Mouse (Mus musculus): ENCODE measurements around the gene Obsl1. TPM values are rescaled to one million over a fixed set of nuclear protein-coding genes. Genes with fewer than 3 reads are reported as not detected.
A peak's percentile ranks its signal among the peaks of the same experiment; 100 is the strongest.

The Obsl1 gene
- polyA plus RNA-seq, 1 experiment from 2014 or later, result 33.2 TPM

DNA sequence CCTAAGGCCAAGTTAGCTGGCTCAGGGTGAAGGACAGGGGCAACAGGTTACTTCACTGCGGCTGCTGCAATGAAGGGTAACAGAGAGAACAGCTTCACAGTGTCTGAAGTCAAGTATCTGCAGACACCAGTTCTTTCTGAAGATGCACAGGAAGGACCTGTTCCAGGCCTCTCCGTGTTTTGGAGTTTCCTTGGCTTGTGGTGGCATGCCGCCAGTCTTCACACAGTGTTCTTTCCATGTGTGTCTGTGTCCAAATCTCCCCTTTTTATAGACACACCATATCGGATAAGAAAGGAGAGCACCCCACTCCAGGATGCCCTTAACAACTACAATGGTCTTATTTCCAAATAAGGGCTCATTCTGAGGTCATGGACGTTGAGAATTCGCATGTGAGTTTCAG, 38.1 kb upstream of the Obsl1 start:
- WGBS, result 90% methylated on average over 6 of the region's 6 CpGs

DNA sequence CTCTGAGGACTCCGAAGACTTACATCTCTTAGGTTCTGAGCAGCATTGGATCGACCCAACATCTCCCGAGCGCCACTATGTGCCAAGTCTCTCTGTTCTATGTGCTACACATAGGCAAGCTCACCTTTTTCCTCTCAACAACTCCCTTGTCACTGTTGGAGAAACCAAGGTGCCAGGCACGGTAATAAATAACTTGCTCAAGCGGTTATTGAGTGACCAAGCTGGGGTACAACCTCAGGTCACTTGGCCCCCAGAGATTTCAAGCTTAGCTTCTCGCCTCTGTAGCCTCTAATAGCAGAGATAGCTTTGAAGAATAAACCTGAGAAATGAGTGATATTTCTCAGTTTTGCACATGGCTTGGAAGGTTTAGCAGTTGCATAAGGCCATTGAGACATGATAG, 35.2 kb upstream of the Obsl1 start:
- Histone ChIP-seq H3K9me3 (ENCODE audit: control insufficient read depth, low read length) (no peaks in the 10 kb centered on the region), H3K9ac (ENCODE audit: low read length) (no peak overlapping the region), H3K4me1 (ENCODE audit: control insufficient read depth, insufficient read depth, low read length) (peaks cover 4% of the 10 kb centered on the region), H3K36me3 (ENCODE audit: control insufficient read depth, insufficient read depth, low read length) (no peaks in the 10 kb centered on the region), H3K27ac (ENCODE audit: low read depth, low read length) (no peak overlapping the region), H3K27me3 (ENCODE audit: control insufficient read depth, insufficient read depth, low read length) (no peaks in the 10 kb centered on the region), H3K4me2 (no peak overlapping the region), H3K4me3 (ENCODE audit: low read depth, low read length) (no peak overlapping the region)
- 93% methylated on average over 7 of the region's 7 CpGs for WGBS
- ATAC-seq (ENCODE audit: low FRiP score) (no peak), DNase-seq (ENCODE audit: low spot score, missing footprints) (peak; percentile 56)

More for the DNA sequence above, 38.1 kb upstream of the Obsl1 start:
- Histone ChIP-seq H3K4me3 (ENCODE audit: low read depth, low read length) (no peak overlapping the region), H3K27ac (ENCODE audit: low read depth, low read length) (no peak overlapping the region), H3K4me1 (ENCODE audit: control insufficient read depth, insufficient read depth, low read length) (peaks cover 8% of the 10 kb centered on the region), H3K27me3 (ENCODE audit: control insufficient read depth, insufficient read depth, low read length) (no peaks in the 10 kb centered on the region), H3K4me2 (no peak overlapping the region), H3K9ac (ENCODE audit: low read length) (no peak overlapping the region), H3K36me3 (ENCODE audit: control insufficient read depth, insufficient read depth, low read length) (no peaks in the 10 kb centered on the region), H3K9me3 (ENCODE audit: control insufficient read depth, low read length) (no peaks in the 10 kb centered on the region)
- no peak for DNase-seq (ENCODE audit: low spot score, missing footprints)
- ATAC-seq (ENCODE audit: low FRiP score), result no peak

DNA sequence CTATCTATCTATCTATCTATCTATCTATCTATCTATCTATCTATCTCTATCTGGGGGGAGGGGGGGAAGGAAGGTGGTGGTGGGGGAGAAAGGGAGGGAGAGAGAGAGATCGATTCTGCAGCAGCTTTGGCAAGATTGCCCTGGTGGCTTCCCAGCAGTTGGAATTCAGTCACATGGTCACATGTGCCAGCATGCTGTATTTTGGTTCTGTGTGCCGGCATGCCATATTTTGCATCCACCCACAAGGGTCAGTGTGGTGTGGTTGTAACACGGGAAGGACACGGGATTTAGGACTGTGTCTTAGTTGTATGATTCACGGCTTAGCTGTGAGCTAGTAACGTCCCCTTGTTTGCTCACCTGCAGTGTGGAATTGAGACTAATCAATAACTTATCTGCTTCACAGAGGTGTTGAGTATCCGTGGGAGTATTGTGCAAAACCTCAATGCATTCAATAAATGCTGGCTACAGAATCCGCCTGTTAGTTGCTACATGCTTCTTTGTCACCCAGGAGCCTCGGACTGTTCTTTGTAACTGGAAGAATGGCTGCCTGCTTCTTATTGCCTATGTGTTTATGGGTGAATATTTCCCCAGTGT, 32.4 kb upstream of the Obsl1 start:
- no peak overlapping the region for H3K4me3 ChIP-seq (ENCODE audit: low read depth, low read length)
- no peak overlapping the region for H3K4me2 ChIP-seq
- no peak for ATAC-seq (ENCODE audit: low FRiP score)
- WGBS, result 89% methylated on average over 9 of the region's 9 CpGs
- no peak overlapping the region for H3K9ac ChIP-seq (ENCODE audit: low read length)
- H3K36me3 ChIP-seq (ENCODE audit: control insufficient read depth, insufficient read depth, low read length), result no peaks in the 10 kb centered on the region
- peak; percentile 73 for DNase-seq (ENCODE audit: low spot score, missing footprints)
- H3K27ac ChIP-seq (ENCODE audit: low read depth, low read length), result no peak overlapping the region
- no peaks in the 10 kb centered on the region for H3K27me3 ChIP-seq (ENCODE audit: control insufficient read depth, insufficient read depth, low read length)
- no peaks in the 10 kb centered on the region for H3K9me3 ChIP-seq (ENCODE audit: control insufficient read depth, low read length)
- H3K4me1 ChIP-seq (ENCODE audit: control insufficient read depth, insufficient read depth, low read length), result no peaks in the 10 kb centered on the region

DNA sequence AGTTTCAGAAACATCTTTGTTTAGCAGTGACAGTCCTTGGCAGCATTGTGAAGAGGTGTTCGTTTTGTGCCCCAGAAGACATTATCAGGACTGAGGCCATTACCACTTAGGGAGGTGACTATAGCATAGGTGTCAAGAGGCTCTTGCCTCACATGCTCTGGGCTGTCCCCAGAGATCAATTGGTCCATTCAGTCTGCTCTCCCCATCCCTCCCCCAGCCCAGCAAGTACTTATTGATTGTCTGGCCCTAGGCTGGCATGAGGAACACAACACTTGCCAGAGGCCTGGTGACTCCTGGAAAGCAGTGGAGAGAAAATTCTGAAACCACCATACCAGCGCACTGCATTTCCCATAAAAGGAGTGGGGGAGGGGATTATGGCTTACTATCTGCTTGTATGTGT, 31.3 kb upstream of the Obsl1 start:
- Histone ChIP-seq H3K4me1 (ENCODE audit: control insufficient read depth, insufficient read depth, low read length) (no peaks in the 10 kb centered on the region), H3K36me3 (ENCODE audit: control insufficient read depth, insufficient read depth, low read length) (no peaks in the 10 kb centered on the region), H3K4me3 (ENCODE audit: low read depth, low read length) (no peak overlapping the region), H3K9me3 (ENCODE audit: control insufficient read depth, low read length) (no peaks in the 10 kb centered on the region), H3K4me2 (no peak overlapping the region), H3K27ac (ENCODE audit: low read depth, low read length) (no peak overlapping the region), H3K9ac (ENCODE audit: low read length) (no peak overlapping the region), H3K27me3 (ENCODE audit: control insufficient read depth, insufficient read depth, low read length) (no peaks in the 10 kb centered on the region)
- ATAC-seq (ENCODE audit: low FRiP score), result no peak
- DNase-seq (ENCODE audit: low spot score, missing footprints), result no peak
- WGBS, result 85% methylated on average over 2 of the region's 2 CpGs

DNA sequence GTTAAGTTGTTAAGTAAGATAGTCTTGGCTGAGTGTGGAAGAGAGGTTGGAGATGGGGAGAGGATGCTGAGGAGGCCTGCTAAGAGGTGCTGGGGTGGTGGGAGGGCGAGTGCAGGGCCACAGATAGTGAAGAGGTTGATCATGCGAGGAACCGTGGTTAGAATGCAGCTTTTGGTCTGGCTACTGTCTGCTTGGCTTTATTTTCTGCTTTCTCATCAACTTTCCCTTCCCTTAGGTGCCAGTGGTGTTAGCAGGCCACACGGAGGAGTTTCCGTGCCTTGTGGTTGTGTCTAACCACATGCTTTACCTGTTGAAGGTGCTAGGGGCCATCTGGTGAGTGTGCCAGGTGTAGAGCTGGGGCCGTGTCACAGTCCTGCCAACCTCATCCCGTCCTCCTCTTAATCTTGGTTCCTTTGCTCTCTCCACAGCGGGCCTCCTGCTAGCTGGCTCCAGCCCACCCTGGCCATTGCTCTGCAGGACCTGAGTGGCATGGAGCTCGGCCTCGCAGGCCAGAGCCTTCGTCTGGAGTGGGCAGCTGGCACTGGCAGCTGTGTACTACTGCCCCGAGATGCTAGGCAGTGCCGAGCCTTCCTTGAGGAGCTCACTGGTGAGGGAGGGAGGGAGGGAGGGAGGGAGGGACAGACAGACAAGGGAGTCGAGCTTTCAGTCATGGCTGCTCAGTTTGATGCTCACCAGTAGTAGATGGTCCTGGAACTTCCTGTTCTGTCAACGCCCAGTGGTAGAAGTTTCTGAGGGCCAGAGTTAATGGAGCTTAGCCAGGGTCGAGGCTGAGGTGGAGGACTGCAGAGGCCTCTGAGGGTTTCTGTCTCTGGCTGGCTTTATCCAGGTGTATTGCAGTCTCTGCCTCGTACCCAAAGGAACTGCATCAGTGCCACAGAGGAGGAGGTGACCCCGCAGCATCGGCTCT, 27.3 kb upstream of the Obsl1 start:
- no peak for ATAC-seq (ENCODE audit: low FRiP score)
- DNase-seq (ENCODE audit: low spot score, missing footprints), result peak; percentile 35
- Histone ChIP-seq H3K36me3 (ENCODE audit: control insufficient read depth, insufficient read depth, low read length) (no peaks in the 10 kb centered on the region; the same call in 1 of the 2 replicates), H3K27me3 (ENCODE audit: control insufficient read depth, insufficient read depth, low read length) (no peaks in the 10 kb centered on the region), H3K4me1 (ENCODE audit: control insufficient read depth, insufficient read depth, low read length) (no peaks in the 10 kb centered on the region), H3K27ac (ENCODE audit: low read depth, low read length) (no peak overlapping the region), H3K4me3 (ENCODE audit: low read depth, low read length) (no peak overlapping the region), H3K9ac (ENCODE audit: low read length) (no peak overlapping the region), H3K9me3 (ENCODE audit: control insufficient read depth, low read length) (no peaks in the 10 kb centered on the region), H3K4me2 (no peak overlapping the region)
- 87% methylated on average over 19 of the region's 19 CpGs for WGBS

DNA sequence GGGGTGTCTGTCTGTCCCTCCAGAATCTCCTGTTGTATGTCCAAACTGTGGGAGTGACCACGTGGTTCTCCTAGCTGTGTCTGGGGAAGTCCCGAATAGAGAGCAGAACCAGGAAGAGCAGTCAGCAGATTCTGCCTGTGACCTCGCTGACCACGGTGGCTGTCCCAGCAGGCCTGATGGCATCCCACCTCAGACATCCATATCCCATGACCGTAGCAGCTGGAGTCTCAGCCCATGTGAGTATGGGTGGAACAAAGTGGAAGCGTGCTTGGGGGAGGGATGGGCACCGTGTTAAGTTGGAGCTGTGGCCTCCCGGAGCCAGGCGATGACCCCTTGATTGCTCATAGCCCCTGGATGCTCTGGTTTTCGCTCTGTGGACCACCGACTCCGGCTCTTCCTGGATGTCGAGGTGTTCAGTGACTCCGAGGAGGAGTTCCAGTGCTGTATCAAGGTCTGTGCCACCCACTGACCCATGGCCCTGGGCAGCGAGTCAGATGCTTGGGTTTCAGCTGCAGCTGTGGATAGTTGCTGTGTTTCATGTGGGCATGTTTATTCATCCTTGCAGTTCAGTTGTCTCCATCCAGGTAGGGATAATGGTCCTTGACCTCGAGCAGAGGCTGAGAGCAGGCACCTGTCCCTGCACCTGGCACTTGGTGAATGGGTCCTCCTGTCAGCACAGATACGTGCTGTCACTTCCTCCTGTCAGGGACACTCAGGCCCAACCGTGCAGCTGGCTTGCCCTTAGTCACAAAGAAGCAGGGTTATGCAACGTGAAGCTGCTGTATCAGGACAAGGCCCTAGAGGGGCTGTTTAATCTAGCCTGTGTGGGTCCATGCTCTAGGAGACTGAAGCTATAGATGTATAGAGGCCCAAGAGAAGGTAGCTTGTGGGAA, 26.3 kb upstream of the Obsl1 start:
- Histone ChIP-seq H3K4me1 (ENCODE audit: control insufficient read depth, insufficient read depth, low read length) (no peaks in the 10 kb centered on the region), H3K36me3 (ENCODE audit: control insufficient read depth, insufficient read depth, low read length) (no peaks in the 10 kb centered on the region; the same call in 1 of the 2 replicates), H3K27me3 (ENCODE audit: control insufficient read depth, insufficient read depth, low read length) (no peaks in the 10 kb centered on the region), H3K27ac (ENCODE audit: low read depth, low read length) (no peak overlapping the region), H3K9ac (ENCODE audit: low read length) (no peak overlapping the region), H3K4me2 (no peak overlapping the region), H3K9me3 (ENCODE audit: control insufficient read depth, low read length) (no peaks in the 10 kb centered on the region), H3K4me3 (ENCODE audit: low read depth, low read length) (no peak overlapping the region)
- ATAC-seq (ENCODE audit: low FRiP score), result no peak
- WGBS, result 90% methylated on average over 19 of the region's 19 CpGs
- DNase-seq (ENCODE audit: low spot score, missing footprints), result no peak

DNA sequence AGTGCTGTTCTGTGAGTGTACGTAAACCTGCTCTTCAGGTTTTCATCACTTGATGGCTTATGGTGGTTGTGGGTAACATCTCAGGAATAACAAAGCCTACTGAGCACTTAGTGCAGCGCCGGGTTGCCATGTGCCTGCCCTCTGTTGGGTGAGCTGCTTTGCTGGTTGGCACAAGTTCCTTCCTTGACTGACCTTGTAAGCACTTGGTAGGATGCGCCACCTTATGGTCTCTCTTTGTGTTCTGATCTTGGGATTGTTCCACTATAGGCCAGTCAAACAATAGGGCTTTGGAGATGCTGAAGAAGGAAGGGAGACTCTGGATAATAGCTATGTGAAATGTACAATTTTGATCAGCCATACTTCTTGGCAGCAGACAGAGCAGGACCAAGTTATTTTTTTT, 24.3 kb upstream of the Obsl1 start:
- Histone ChIP-seq H3K4me3 (ENCODE audit: low read depth, low read length) (no peak overlapping the region), H3K36me3 (ENCODE audit: control insufficient read depth, insufficient read depth, low read length) (peaks cover 5% of the 10 kb centered on the region), H3K27ac (ENCODE audit: low read depth, low read length) (no peak overlapping the region), H3K9me3 (ENCODE audit: control insufficient read depth, low read length) (no peaks in the 10 kb centered on the region), H3K27me3 (ENCODE audit: control insufficient read depth, insufficient read depth, low read length) (no peaks in the 10 kb centered on the region), H3K9ac (ENCODE audit: low read length) (no peak overlapping the region), H3K4me2 (no peak overlapping the region), H3K4me1 (ENCODE audit: control insufficient read depth, insufficient read depth, low read length) (no peaks in the 10 kb centered on the region)
- 84% methylated on average over 4 of the region's 4 CpGs for WGBS
- DNase-seq (ENCODE audit: low spot score, missing footprints) (peak; percentile 19), ATAC-seq (ENCODE audit: low FRiP score) (no peak)

DNA sequence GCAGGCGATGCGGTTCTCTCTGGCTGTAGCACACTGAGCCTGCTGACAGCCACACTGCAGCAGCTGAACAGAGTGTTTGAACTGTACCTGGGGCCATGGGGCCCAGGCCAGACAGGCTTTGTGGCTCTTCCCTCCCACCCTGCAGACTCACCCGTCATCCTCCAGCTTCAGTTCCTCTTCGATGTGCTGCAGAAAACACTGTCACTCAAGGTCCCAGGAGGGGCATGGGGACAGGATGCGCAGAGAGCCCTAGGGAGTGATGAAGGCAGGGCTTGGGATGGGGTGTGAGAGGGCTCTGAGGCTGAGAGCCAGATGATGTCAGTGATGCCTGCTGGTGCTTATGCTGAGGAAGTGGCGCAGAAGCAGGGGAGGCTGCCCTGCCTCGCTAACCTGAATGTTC, 18.4 kb upstream of the Obsl1 start:
- Histone ChIP-seq H3K27me3 (ENCODE audit: control insufficient read depth, insufficient read depth, low read length) (no peaks in the 10 kb centered on the region), H3K4me2 (no peak overlapping the region), H3K27ac (ENCODE audit: low read depth, low read length) (no peak overlapping the region), H3K9me3 (ENCODE audit: control insufficient read depth, low read length) (no peaks in the 10 kb centered on the region), H3K4me3 (ENCODE audit: low read depth, low read length) (no peak overlapping the region), H3K9ac (ENCODE audit: low read length) (no peak overlapping the region), H3K4me1 (ENCODE audit: control insufficient read depth, insufficient read depth, low read length) (no peaks in the 10 kb centered on the region; the same call in 1 of the 2 replicates), H3K36me3 (ENCODE audit: control insufficient read depth, insufficient read depth, low read length) (peaks cover 5% of the 10 kb centered on the region)
- no peak for DNase-seq (ENCODE audit: low spot score, missing footprints)
- whole genome bisulfite sequencing, result 91% methylated on average over 7 of the region's 7 CpGs
- ATAC-seq (ENCODE audit: low FRiP score), result no peak

Data from midbrain, embryonic 11.5 days (tissue).